In the genomic region with DNA sequence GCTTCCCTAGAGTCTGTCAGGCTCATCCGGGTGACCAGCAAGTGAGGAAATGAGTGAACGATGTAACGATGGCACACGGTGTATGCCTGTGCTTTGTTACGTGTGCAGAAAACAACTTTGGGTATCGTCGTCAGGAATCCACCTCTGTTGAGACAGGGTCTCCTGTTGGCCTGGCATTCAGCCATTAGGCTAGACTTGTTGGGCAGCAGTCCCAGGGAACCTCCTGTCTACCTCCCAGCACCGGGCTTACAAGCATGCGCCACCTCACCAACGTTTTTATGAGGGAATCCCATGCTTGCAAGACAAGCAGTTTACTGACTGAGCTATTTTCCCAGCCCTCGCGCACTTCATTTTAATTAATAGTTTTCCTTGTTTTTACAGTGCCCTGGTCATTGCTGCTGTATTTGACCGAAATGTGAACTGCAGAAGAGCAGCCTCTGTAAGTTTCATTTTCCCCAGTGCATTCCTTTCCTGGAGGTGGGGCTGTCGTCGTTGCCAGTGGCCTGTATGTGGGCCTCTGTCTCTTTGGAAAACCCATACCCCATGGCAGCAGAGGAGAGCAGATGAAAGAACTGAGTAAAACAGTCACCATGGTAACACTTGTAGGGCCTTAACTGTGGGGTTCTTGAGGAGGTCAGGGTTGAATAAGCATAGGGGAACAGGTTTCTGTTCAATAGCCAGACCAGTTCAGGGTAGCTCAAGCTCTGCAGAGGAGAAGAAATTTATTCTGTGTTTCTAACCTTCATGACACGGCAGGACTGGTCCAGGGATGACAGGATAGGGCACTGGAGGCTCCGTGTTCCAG, we compare ENCODE assay signal across 8 mouse cellular contexts. TPM values are rescaled to one million over a fixed set of nuclear protein-coding genes. Genes with fewer than 3 reads are reported as not detected.
DNase-seq lines count a peak whose midpoint lies in the region; ATAC-seq lines count a peak whose summit lies in the region.

No protein-coding gene starts in this region.

- H3K9me3 ChIP-seq in kidney, embryonic 16.5 days (ENCODE audit: low read length), result no peaks in the 10 kb centered on the region
- no peaks in the 10 kb centered on the region for H3K9me3 ChIP-seq in embryonic facial prominence, embryonic 11.5 days (replicated peaks; ENCODE audit: control insufficient read depth, low read length)
- no peaks in the 10 kb centered on the region for H3K9me3 ChIP-seq in intestine, embryonic 16.5 days (ENCODE audit: control insufficient read depth, low read length)
- H3K9me3 ChIP-seq in neural tube, embryonic 11.5 days (ENCODE audit: control insufficient read depth, low read length), result no peaks in the 10 kb centered on the region

- peak overlapping the region; percentile 75 for H3K27ac ChIP-seq in kidney, embryonic 16.5 days (ENCODE audit: low read length)
- H3K27ac ChIP-seq in embryonic facial prominence, embryonic 11.5 days (replicated peaks; ENCODE audit: low read depth, low read length), result no peak overlapping the region; the same call in 1 of the 2 replicates
- peak overlapping the region; percentile 0; the same call in 1 of the 2 replicates for H3K27ac ChIP-seq in intestine, embryonic 16.5 days (ENCODE audit: low read length)
- H3K27ac ChIP-seq in neural tube, embryonic 11.5 days (ENCODE audit: low read depth, low read length), result peak overlapping the region; percentile 42; the same call in 1 of the 2 replicates

- H3K4me2 ChIP-seq in kidney, embryonic 16.5 days (replicated peaks; ENCODE audit: low read depth, low read length), result peak overlapping the region; percentile 16; the same call in 1 of the 2 replicates
- H3K4me2 ChIP-seq in embryonic facial prominence, embryonic 11.5 days (ENCODE audit: low read depth, low read length), result no peak overlapping the region
- H3K4me2 ChIP-seq in intestine, embryonic 16.5 days (ENCODE audit: low read depth, low read length), result 0 out of 2 replicates have a peak overlapping the region, but pooled peaks have one; percentile 1
- H3K4me2 ChIP-seq in neural tube, embryonic 11.5 days (ENCODE audit: low read depth), result no peak overlapping the region

- no peaks in the 10 kb centered on the region for H3K27me3 ChIP-seq in kidney, embryonic 16.5 days (ENCODE audit: insufficient read depth, low read length)
- no peaks in the 10 kb centered on the region for H3K27me3 ChIP-seq in embryonic facial prominence, embryonic 11.5 days (ENCODE audit: control insufficient read depth, insufficient read depth, low read length)
- no peaks in the 10 kb centered on the region for H3K27me3 ChIP-seq in intestine, embryonic 16.5 days (replicated peaks; ENCODE audit: control insufficient read depth, insufficient read depth, low read length)
- no peaks in the 10 kb centered on the region for H3K27me3 ChIP-seq in neural tube, embryonic 11.5 days (ENCODE audit: control insufficient read depth, insufficient read depth, low read length)

- 39% methylated on average over 17 of the region's 17 CpGs for WGBS in kidney, embryonic 16.5 days
- 78% methylated on average over 17 of the region's 17 CpGs for WGBS in embryonic facial prominence, embryonic 11.5 days
- WGBS in intestine, embryonic 16.5 days, result 56% methylated on average over 17 of the region's 17 CpGs
- WGBS in neural tube, embryonic 11.5 days, result 57% methylated on average over 17 of the region's 17 CpGs

- no peaks in the 10 kb centered on the region for H3K36me3 ChIP-seq in kidney, embryonic 16.5 days (ENCODE audit: insufficient read depth, low read length)
- H3K36me3 ChIP-seq in embryonic facial prominence, embryonic 11.5 days (replicated peaks; ENCODE audit: control insufficient read depth, insufficient read depth, low read depth, low read length), result no peaks in the 10 kb centered on the region
- H3K36me3 ChIP-seq in intestine, embryonic 16.5 days (ENCODE audit: control insufficient read depth, insufficient read depth, low read length), result no peaks in the 10 kb centered on the region
- no peaks in the 10 kb centered on the region for H3K36me3 ChIP-seq in neural tube, embryonic 11.5 days (ENCODE audit: control insufficient read depth, insufficient read depth, low read length)

- peaks cover 37% of the 10 kb centered on the region for H3K4me1 ChIP-seq in kidney, embryonic 16.5 days (ENCODE audit: insufficient read depth, low read length)
- no peaks in the 10 kb centered on the region for H3K4me1 ChIP-seq in embryonic facial prominence, embryonic 11.5 days (ENCODE audit: control insufficient read depth, insufficient read depth, low read length)
- H3K4me1 ChIP-seq in intestine, embryonic 16.5 days (ENCODE audit: control insufficient read depth, insufficient read depth, low read length), result peaks cover 32% of the 10 kb centered on the region
- peaks cover 18% of the 10 kb centered on the region for H3K4me1 ChIP-seq in neural tube, embryonic 11.5 days (ENCODE audit: control insufficient read depth, insufficient read depth, low read length)

- DNase-seq in kidney, adult 9 months, result no peak
- DNase-seq in embryonic facial prominence, embryonic 11.5 days (ENCODE audit: low spot score), result no peak
- DNase-seq in neural tube, embryonic 11.5 days (ENCODE audit: low spot score), result peak; percentile 34
- no peak for DNase-seq in urinary bladder, postnatal 36 days (ENCODE audit: low spot score in 2 of 2)
- no peak for DNase-seq in lung, postnatal 14 days
- DNase-seq in gastrocnemius, adult 18-20 months (ENCODE audit: low spot score), result no peak

- peak; percentile 55; the same call in 1 of the 2 replicates for ATAC-seq in kidney, embryonic 16.5 days (ENCODE audit: low FRiP score, low TSS enrichment)
- peak; percentile 69; the same call in 1 of the 2 replicates for ATAC-seq in embryonic facial prominence, embryonic 11.5 days (replicated peaks; ENCODE audit: insufficient number of reproducible peaks, low FRiP score, low TSS enrichment, low read depth)
- peak; percentile 24 for ATAC-seq in intestine, embryonic 16.5 days
- peak; percentile 65 for ATAC-seq in neural tube, embryonic 11.5 days (ENCODE audit: insufficient read depth, low FRiP score, low TSS enrichment)

- H3K9ac ChIP-seq in kidney, embryonic 16.5 days (replicated peaks; ENCODE audit: low read length), result no peak overlapping the region
- H3K9ac ChIP-seq in embryonic facial prominence, embryonic 11.5 days (replicated peaks; ENCODE audit: low read length), result no peak overlapping the region
- H3K9ac ChIP-seq in intestine, embryonic 16.5 days (ENCODE audit: low read depth, low read length), result no peak overlapping the region
- no peak overlapping the region for H3K9ac ChIP-seq in neural tube, embryonic 11.5 days (ENCODE audit: low read length)

- H3K4me3 ChIP-seq in kidney, embryonic 16.5 days (ENCODE audit: low read length), result no peak overlapping the region
- H3K4me3 ChIP-seq in embryonic facial prominence, embryonic 11.5 days (ENCODE audit: low read depth, low read length), result no peak overlapping the region
- H3K4me3 ChIP-seq in intestine, embryonic 16.5 days (ENCODE audit: low read length), result no peak overlapping the region
- H3K4me3 ChIP-seq in neural tube, embryonic 11.5 days (ENCODE audit: low read depth, low read length), result no peak overlapping the region

RNA-seq across cellular contexts. Expression of a gene that starts 30.9 kb away (rescaled TPM):
- polyA plus RNA-seq in kidney, embryonic 16.5 days (2015; fragmentation: Nextera tagmentation; extraction: Ambion mirVana), result 0.77 and 0.90 TPM in 2 replicates
- polyA plus RNA-seq in embryonic facial prominence, embryonic 11.5 days (2014; fragmentation: Nextera tagmentation; extraction: Ambion mirVana), result 0.86 and 2.2 TPM in 2 replicates
- 0.50 and 0.62 TPM in 2 replicates for polyA plus RNA-seq in intestine, embryonic 16.5 days (2015; fragmentation: Nextera tagmentation; extraction: Ambion mirVana)
- polyA plus RNA-seq in neural tube, embryonic 11.5 days (2014; fragmentation: Nextera tagmentation; extraction: Ambion mirVana), result 0.58 and 1.1 TPM in 2 replicates
- total RNA-seq in gastrocnemius, adult 18-20 months (2021), result under 1 TPM; 0.28 to 0.37 TPM

Comparison
In these comparisons a context has a peak if more than half of its experiments do, and no peak if none do; other contexts are left out.
1. H3K4me2 ChIP-seq: peak in kidney, embryonic 16.5 days (single experiment) and intestine, embryonic 16.5 days (single experiment); none in embryonic facial prominence, embryonic 11.5 days (single experiment) and neural tube, embryonic 11.5 days (single experiment).
2. Peak in every context shown above with its lines, with median percentiles within 50 percentile points of each other: ATAC-seq.